Mouse (Mus musculus) Patski (cell line): ENCODE results near the gene Eef1akmt1. TPM values are rescaled to one million over a fixed set of nuclear protein-coding genes. Genes with fewer than 3 reads are reported as not detected.

Experiments
- ATAC-seq: fragments of 100-300 bp; one replicate; pipeline ENCODE4 v1.8.0; 2021
- CTCF ChIA-PET: fragments of 350-600 bp; sonication (Branson Sonifier 250); formaldehyde crosslinking; loops from one replicate; lab custom pipeline; 2022; ENCODE audit warnings: inconsistent platforms; lab: Charles Lee
- POLR2A ChIA-PET: fragments of 350-600 bp; sonication (Branson Sonifier 250); formaldehyde crosslinking; loops from one replicate; lab custom pipeline; 2022; ENCODE audit warnings: antibody characterized with exemption, inconsistent platforms; lab: Charles Lee
- DNase-seq: peaks from one replicate; pipeline ENCODE4 v3.0.0-alpha.2; 2011; ENCODE audit warnings: low read depth, low spot score
- H3K27me3 ChIP-seq: fragments of 371-371 bp; one replicate; pipeline ENCODE4 v1.5.1; 2021
- CTCF ChIP-seq: fragments of 100-300 bp; IDR thresholded peaks from one replicate; pipeline ENCODE4 v1.5.1; 2021
- in situ Hi-C: fragments of 300-500 bp; cut with MboI; formaldehyde crosslinking; loops from 3 replicates; pipeline ENCODE4 v1.11.1; 2018; ENCODE audit warnings: low pct_unique_long_range_greater_than_20kb, mixed read lengths
- polyA plus RNA-seq: library from polyadenylated mRNA; unstranded; gene quantifications from one replicate; pipeline ENCODE4 v1.2.3, GENCODE M21; 2021

Gene Eef1akmt1
- polyA plus RNA-seq, 1 experiment from 2014 or later, result 28.1 TPM

DNA sequence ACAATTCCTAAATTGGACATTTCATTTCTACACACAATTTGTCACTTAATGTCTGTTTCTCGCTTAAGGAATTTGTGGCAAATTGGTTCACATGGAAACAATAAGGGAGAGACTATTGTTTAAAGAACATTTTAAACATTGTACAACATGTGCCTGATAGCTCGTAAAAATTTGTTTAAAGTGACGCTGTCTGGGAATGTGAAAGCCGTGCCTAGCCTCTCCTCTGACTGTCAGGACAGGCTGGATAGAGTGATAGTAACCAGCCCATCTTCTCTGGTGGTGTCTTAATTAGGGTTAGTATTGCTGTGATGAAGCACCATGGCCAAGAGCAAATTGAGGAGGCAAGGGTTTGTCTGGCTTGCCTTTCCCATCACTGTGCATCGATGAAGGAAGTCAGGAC, 24.4 kb downstream of the Eef1akmt1 start:
- in situ Hi-C loops, result no loop called here

DNA sequence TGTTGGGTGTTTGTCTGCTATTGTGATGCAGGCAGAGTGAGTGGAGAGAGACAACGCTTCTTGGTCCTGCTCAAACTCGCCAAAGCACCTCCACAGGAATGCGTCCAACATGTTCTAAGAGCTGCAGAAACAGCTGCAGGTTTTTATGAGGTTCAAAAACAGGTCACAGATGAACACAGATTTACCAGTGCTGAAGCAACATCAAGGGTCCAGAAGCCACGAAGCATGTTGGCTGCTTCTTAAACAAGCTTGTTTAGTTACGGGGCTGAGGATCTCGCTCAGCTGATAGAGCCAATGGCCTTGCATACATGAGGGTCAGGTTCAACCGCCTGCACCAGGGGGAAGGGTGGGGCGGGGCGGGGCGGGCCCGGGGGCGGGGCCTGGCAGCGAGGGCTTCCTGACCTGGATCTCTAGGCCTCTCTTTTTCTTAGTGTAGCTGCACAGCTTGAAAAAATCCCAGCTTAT, 24.8 kb downstream of the Eef1akmt1 start:
- no peak for TF ChIP-seq CTCF
- in situ Hi-C loops, result no loop called here
- H3K27me3 ChIP-seq, result no peaks in the 10 kb centered on the region
- no peak for DNase-seq
- ATAC-seq, result no peak
- ChIA-PET POLR2A (no interaction called here), CTCF (interaction anchor here (0.9 to 1.0 kb wide), 2 partner anchors 11 to 17 kb away, joined by 3 to 4 read pairs; no protein-coding TSS in a partner anchor)

More for the DNA sequence above, 24.4 kb downstream of the Eef1akmt1 start:
- ChIA-PET CTCF (interaction anchor here (0.9 to 1.0 kb wide), 2 partner anchors 12 to 18 kb away, joined by 3 to 4 read pairs; no protein-coding TSS in a partner anchor), POLR2A (no interaction called here)
- TF ChIP-seq CTCF, result no peak
- H3K27me3 ChIP-seq, result no peaks in the 10 kb centered on the region
- ATAC-seq, result no peak
- no peak for DNase-seq

DNA sequence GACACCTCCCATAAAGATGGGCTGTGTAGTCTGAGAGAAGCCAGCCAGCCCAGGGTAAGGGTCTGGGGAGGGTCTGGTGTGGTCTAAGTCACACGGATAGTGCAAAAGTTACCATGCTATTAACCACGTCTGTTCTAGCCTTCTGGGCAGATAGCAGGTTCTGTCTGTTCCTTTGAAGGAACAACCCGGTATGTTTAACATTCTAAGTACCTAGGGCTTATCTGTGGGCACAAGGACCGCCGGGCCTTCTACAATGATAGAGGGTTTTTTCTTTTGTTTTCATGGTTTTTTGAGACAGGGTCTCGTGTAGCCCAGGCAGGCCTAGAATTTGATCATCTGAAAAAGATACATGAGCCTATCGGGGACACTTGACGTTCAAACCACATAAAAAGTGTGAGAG, 25.3 kb downstream of the Eef1akmt1 start:
- in situ Hi-C loops, result no loop called here
- ATAC-seq, result no peak
- POLR2A ChIA-PET, result no interaction called here
- CTCF ChIA-PET, result interaction anchor here (0.9 to 1.0 kb wide), 2 partner anchors 11 to 17 kb away, joined by 3 to 4 read pairs; no protein-coding TSS in a partner anchor
- H3K27me3 ChIP-seq, result no peaks in the 10 kb centered on the region
- DNase-seq, result no peak
- no peak for TF ChIP-seq CTCF

DNA sequence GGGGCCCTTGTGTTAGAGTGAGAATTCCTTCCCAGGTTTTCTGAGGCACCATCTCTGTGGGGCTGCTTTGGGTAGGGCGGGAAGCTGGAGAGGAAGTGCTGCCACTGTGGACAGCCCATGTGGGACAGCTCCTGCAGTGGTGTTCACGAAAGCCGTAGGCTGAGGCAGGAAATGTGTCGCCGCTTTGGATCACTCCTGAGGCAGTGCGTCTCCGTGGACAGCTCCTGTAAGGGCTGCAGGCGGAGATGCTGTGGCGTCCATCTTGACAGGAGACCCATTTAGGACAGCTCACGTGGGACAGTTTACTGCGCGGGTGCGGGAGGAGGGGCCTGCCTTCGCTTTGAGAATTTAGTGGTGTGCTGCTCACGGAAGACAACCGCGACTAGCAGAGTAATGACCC, 25.9 kb downstream of the Eef1akmt1 start:
- no peak for DNase-seq
- ATAC-seq, result no peak
- CTCF ChIA-PET, result no interaction called here
- in situ Hi-C loops, result no loop called here
- H3K27me3 ChIP-seq, result no peaks in the 10 kb centered on the region
- POLR2A ChIA-PET, result no interaction called here
- no peak for TF ChIP-seq CTCF

DNA sequence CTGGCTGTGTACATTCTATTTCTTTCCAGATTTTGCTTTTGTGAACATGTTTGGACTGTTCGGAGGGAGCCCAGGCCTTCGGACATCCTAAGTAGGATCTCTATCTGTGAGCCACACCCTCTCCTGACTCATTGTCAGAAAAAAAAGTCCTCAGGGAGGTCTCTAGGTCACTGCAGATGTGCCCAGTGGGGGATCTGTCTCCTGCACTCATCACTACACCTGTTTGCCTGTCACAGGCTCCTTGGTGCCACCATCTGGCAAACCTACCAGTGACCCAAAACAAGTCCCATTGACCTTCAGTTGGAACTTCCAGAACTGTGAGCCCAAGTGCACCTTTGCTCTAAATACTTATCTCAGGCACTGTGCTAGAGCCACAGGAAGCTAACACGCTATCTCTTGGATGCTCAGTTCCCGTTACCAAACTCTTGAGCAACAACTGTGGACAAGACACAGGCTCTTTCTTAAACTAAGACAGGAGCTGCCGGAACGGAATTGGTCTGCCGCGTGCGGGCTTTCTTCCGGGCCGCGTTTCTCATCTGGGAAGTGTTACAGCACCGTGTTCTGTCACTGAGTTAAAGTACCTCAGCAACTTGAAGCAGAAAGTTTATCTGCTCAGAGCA, 27.9 kb downstream of the Eef1akmt1 start:
- POLR2A ChIA-PET, result no interaction called here
- DNase-seq (no peak), ATAC-seq (no peak)
- CTCF ChIA-PET, result interaction anchor here (1.1 kb wide), 1 partner anchor 28 kb away, joined by 4 read pairs; the partner anchor contains the start of gene Eef1akmt1
- TF ChIP-seq CTCF, result no peak
- in situ Hi-C loops, result no loop called here
- H3K27me3 ChIP-seq, result no peaks in the 10 kb centered on the region

DNA sequence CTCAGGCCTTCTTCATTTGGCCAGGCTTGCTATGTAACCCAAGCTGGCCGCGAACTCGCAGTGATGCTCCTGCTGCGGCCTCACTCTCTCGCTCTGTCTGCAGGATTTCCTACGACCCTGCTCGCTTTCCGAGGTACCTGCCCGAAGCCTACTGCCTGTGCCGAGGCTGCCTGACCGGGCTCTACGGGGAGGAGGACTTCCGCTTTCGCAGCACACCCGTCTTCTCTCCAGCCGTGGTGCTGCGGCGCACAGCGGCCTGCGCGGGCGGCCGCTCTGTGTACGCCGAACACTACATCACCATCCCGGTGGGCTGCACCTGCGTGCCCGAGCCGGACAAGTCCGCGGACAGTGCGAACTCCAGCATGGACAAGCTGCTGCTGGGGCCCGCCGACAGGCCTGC, 29.2 kb downstream of the Eef1akmt1 start:
- POLR2A ChIA-PET, result no interaction called here

DNA sequence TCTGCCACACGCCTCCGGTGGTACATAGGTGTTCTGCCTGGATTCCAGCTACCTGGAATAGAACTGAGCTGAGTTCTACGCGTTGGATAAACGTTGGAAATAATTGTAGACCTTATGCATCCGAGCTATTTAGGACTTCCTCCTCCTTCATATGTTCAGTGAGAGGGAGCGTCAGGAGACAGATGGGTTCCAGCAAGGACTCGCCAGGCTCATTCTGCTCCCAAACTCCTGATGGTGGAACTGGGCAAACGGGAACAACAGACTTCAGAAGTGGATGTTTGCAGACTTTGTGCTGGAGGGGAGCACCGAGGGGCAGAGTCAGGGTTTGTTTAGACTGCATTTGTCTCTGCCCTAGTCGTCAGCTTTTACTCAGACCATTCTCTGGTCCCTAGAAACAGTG, 30.7 kb downstream of the Eef1akmt1 start:
- in situ Hi-C loops, result no loop called here

More for the DNA sequence above, 29.2 kb downstream of the Eef1akmt1 start:
- no peak for DNase-seq
- CTCF ChIA-PET, result no interaction called here
- H3K27me3 ChIP-seq, result no peaks in the 10 kb centered on the region
- no peak for TF ChIP-seq CTCF
- ATAC-seq, result no peak
- in situ Hi-C loops, result no loop called here

DNA sequence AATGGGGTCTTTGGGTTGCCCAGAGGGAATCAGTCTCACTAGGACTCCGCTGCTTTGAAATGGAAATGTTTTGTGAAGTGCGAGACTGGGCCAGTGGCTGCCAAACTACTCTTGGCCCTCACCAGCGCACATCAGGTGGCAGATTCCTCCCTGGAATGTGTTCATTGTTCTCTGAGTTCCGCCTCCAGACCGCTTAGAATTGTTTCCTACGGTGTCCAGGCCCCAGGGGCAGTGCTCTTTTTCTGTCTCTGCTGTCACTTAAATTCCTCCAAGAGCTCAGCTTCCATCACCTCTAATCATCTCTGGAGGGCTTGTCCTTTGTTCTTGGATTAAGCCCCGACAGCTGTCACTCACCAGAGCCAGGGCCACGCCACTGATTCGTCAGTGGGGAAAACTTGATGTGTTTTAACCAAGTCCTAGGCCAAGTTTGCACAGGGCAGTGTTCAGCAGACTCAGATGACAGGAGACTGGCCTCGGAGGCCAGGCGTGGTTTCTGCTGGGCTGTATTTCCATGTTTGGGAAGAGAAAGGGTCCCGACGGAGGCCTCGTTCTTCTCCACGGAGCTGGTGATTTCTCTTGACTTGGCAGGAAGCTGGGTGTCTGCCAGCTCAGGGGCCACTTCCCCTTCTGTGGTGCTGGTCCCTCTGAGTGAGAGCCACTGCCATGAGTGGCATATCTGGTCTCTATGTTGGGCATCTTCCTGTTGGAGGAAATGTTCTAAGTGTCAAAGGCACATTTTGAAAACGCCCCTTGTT, 34.0 kb downstream of the Eef1akmt1 start:
- CTCF ChIA-PET, result no interaction called here
- POLR2A ChIA-PET, result no interaction called here
- in situ Hi-C loops, result no loop called here
- TF ChIP-seq CTCF, result no peak
- ATAC-seq (no peak), DNase-seq (no peak)
- H3K27me3 ChIP-seq, result no peaks in the 10 kb centered on the region

More for the DNA sequence above, 30.7 kb downstream of the Eef1akmt1 start:
- ATAC-seq (no peak), DNase-seq (no peak)
- TF ChIP-seq CTCF, result no peak
- H3K27me3 ChIP-seq, result no peaks in the 10 kb centered on the region
- POLR2A ChIA-PET, result no interaction called here
- CTCF ChIA-PET, result interaction anchor here (1.3 kb wide), 1 partner anchor 15 kb away, joined by 3 read pairs; no protein-coding TSS in a partner anchor

DNA sequence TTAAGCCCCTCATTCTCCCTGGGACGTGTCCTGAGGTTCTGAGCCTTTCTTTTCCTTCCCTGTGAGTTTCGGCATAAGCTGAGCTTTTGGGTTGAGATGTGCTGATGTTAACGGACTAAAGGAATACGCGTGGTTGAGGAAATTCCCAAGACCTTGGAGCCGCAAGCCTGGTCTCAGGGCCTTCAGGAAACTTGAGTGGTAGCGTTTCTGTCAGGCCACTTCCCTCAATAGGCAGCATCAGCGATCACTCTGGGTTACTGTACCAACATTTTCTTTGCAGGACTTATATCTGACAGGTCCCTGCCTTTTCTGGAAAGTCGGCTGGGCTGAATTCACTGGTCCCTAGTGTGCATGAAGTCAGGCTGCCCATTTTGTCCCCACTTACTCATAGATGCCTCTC, 34.6 kb downstream of the Eef1akmt1 start:
- TF ChIP-seq CTCF, result no peak
- in situ Hi-C loops, result no loop called here
- H3K27me3 ChIP-seq, result no peaks in the 10 kb centered on the region
- DNase-seq, result no peak
- POLR2A ChIA-PET, result no interaction called here
- no peak for ATAC-seq
- CTCF ChIA-PET, result no interaction called here

DNA sequence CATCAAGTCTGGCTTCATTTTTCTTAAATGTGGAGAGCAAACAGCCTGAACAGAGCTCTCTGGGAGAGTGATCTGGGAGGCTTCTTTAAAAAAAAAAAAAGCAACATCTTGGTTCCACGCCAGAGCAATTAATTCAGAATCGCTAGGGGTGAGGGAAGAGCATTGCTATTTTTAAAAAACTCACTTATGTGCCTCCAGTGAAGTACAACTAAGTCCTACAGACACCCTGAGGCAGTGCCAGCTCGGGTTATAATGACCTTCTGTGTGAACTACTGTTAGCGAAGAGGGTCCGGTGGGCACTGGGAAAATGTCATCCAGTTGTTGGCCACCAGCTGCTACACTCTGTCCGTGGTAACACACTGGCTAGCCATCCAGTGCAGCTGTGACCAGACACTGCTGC, 35.8 kb downstream of the Eef1akmt1 start:
- CTCF ChIA-PET, result interaction anchor here (1.3 kb wide), 1 partner anchor 11 kb away, joined by 4 read pairs; no protein-coding TSS in a partner anchor
- ATAC-seq, result peak; percentile 51
- TF ChIP-seq CTCF, result no peak
- H3K27me3 ChIP-seq, result no peaks in the 10 kb centered on the region
- POLR2A ChIA-PET, result interaction anchor here (0.8 kb wide), 1 partner anchor 62 kb away, joined by 3 read pairs; no protein-coding TSS in a partner anchor
- peak; percentile 20 for DNase-seq
- in situ Hi-C loops, result no loop called here
